Mouse (Mus musculus) stomach, postnatal 0 days (tissue): ENCODE results near the gene Arid3b.

Experiments
- CTCF ChIP-seq: IDR thresholded peaks from 2 replicates; pipeline ENCODE4 v1.5.1; 2016; ENCODE audit warnings: antibody characterized with exemption, low read depth, mild to moderate bottlenecking, moderate library complexity
- EP300 ChIP-seq: optimal IDR thresholded peaks from 2 replicates; pipeline ENCODE3; 2016; ENCODE audit warnings: antibody characterized with exemption

DNA sequence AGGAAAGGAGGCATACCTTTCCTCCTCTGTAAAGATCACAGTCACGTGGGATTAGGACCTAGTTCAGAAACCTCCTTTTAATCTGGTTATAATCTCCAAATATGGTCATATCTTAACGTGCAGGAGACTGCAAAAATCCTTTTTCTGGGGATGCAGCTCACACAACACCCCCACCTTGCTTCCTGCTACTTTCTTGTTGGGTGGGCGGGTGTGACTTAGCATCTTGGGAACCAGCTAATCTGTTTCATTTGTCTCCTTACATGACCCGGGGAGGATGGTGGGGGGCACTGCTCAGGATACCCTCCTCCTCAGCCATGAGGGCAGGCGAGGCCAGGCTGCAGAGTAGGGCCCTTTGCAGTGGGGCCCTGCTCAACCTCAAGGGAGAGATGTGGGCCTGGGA is 61.6 kb downstream of the Arid3b start:
- TF ChIP-seq CTCF (no peak), EP300 (no peak)
